Mouse (Mus musculus): Measurements from ENCODE around the gene Trim52. TPM values are rescaled to one million over a fixed set of nuclear protein-coding genes. Genes with fewer than 3 reads are reported as not detected.

Gene Trim52
- polyA plus RNA-seq, 1 experiment from 2014 or later: not detected

GRCm38 (mm10) chr14:106179728-106180125 is 73.7 kb downstream of the Trim52 start:
- WGBS: 44% methylated on average over 2 of the region's 2 CpGs
- Histone ChIP-seq H3K9ac (ENCODE audit: low read length) (no peak overlapping the region), H3K27ac (ENCODE audit: low read length) (no peak overlapping the region), H3K9me3 (ENCODE audit: control insufficient read depth, low read length) (no peaks in the 10 kb centered on the region), H3K4me1 (replicated peaks; ENCODE audit: control insufficient read depth, insufficient read depth, low read length) (no peaks in the 10 kb centered on the region), H3K27me3 (ENCODE audit: control insufficient read depth, insufficient read depth, low read depth, low read length) (no peaks in the 10 kb centered on the region), H3K4me2 (ENCODE audit: low read depth, low read length) (no peak overlapping the region), H3K4me3 (ENCODE audit: low read length) (no peak overlapping the region), H3K36me3 (ENCODE audit: control insufficient read depth, insufficient read depth, low read length) (no peaks in the 10 kb centered on the region)
- ATAC-seq (ENCODE audit: low read depth): no peak

GRCm38 (mm10) chr14:106180616-106181015 is 74.6 kb downstream of the Trim52 start:
- Histone ChIP-seq H3K27ac (ENCODE audit: low read length) (no peak overlapping the region), H3K4me2 (ENCODE audit: low read depth, low read length) (no peak overlapping the region), H3K4me3 (ENCODE audit: low read length) (no peak overlapping the region), H3K9ac (ENCODE audit: low read length) (no peak overlapping the region), H3K9me3 (ENCODE audit: control insufficient read depth, low read length) (no peaks in the 10 kb centered on the region), H3K4me1 (replicated peaks; ENCODE audit: control insufficient read depth, insufficient read depth, low read length) (no peaks in the 10 kb centered on the region), H3K36me3 (ENCODE audit: control insufficient read depth, insufficient read depth, low read length) (no peaks in the 10 kb centered on the region), H3K27me3 (ENCODE audit: control insufficient read depth, insufficient read depth, low read depth, low read length) (no peaks in the 10 kb centered on the region)
- no peak for ATAC-seq (ENCODE audit: low read depth)

GRCm38 (mm10) chr14:106183985-106184384 is 78.0 kb downstream of the Trim52 start:
- Histone ChIP-seq H3K27ac (ENCODE audit: low read length) (no peak overlapping the region), H3K4me1 (replicated peaks; ENCODE audit: control insufficient read depth, insufficient read depth, low read length) (no peaks in the 10 kb centered on the region), H3K4me2 (ENCODE audit: low read depth, low read length) (no peak overlapping the region), H3K4me3 (ENCODE audit: low read length) (no peak overlapping the region), H3K9me3 (ENCODE audit: control insufficient read depth, low read length) (no peaks in the 10 kb centered on the region), H3K9ac (ENCODE audit: low read length) (no peak overlapping the region), H3K36me3 (ENCODE audit: control insufficient read depth, insufficient read depth, low read length) (no peaks in the 10 kb centered on the region), H3K27me3 (ENCODE audit: control insufficient read depth, insufficient read depth, low read depth, low read length) (no peaks in the 10 kb centered on the region)
- 75% methylated on average over 3 of the region's 3 CpGs for WGBS
- no peak for ATAC-seq (ENCODE audit: low read depth)

Other genes starting within 250 kb of the Trim52 start
- 52.1 and 61.7 TPM in 2 replicates for gene Spry2, start 209.4 kb upstream of the Trim52 start, polyA plus RNA-seq (2015; fragmentation: Nextera tagmentation; extraction: Ambion mirVana)